9 mouse cellular contexts compared by ENCODE assay signal in genomic region chr6:83350172-83350571, GRCm38 (mm10). TPM values are rescaled to one million over a fixed set of nuclear protein-coding genes. Genes with fewer than 3 reads are reported as not detected.
DNase-seq lines count a peak whose midpoint lies in the region; ATAC-seq and TF ChIP-seq lines count a peak whose summit lies in the region.
"Had no signal": no experiment of that assay in that cellular context is flagged by ENCODE, and none has a peak within 500 bp of the region (broad histone marks: within the 10 kb centered on the region; RNA-seq: fewer than 3 reads in every experiment).

No protein-coding gene starts in this region.

- intact Hi-C loops in heart, postnatal 36 days (cut with DNase I), result no loop called here

- in situ Hi-C loops in ES-E14 (cut with MboI; ENCODE audit: low sequenced_read_pairs in 2 of 2, unreplicated experiment in 2 of 2), result loop anchor here in 1 of 2 experiments (10.0 kb wide), 1 partner anchor 145 kb away; no protein-coding TSS in a partner anchor

- H3K4me3 ChIP-seq in heart, embryonic 14.5 days (ENCODE audit: control insufficient read depth in 1 of 2, insufficient read depth in 1 of 2, low read depth in 1 of 2, low read length in 2 of 2), result peak overlapping the region; percentile 80 to 93
- H3K4me3 ChIP-seq in ES-E14 (ENCODE audit: insufficient read depth in 1 of 2, low read depth in 1 of 2, low read length in 2 of 2, poor library complexity in 1 of 2, severe bottlenecking in 1 of 2), result peak overlapping the region; percentile 84 to 89
- H3K4me3 ChIP-seq in forebrain, embryonic 14.5 days (ENCODE audit: low read depth, low read length), result peak overlapping the region; percentile 83
- H3K4me3 ChIP-seq in liver, embryonic 16.5 days (ENCODE audit: low read depth, low read length), result peak overlapping the region; percentile 92

- no peaks in the 10 kb centered on the region for H3K27me3 ChIP-seq in heart, embryonic 14.5 days (ENCODE audit: control insufficient read depth, insufficient read depth, low read length)
- no peaks in the 10 kb centered on the region for H3K27me3 ChIP-seq in forebrain, embryonic 14.5 days (replicated peaks; ENCODE audit: control insufficient read depth, insufficient read depth, low read length)
- no peaks in the 10 kb centered on the region for H3K27me3 ChIP-seq in liver, embryonic 16.5 days (ENCODE audit: control insufficient read depth, insufficient read depth, low read depth, low read length)
- H3K27me3 ChIP-seq: Patski had no signal

- 78% methylated on average over 7 of the region's 7 CpGs for WGBS in heart, embryonic 14.5 days
- WGBS in forebrain, embryonic 14.5 days, result 83% methylated on average over 7 of the region's 7 CpGs
- WGBS in liver, embryonic 16.5 days (ENCODE audit: insufficient replicate concordance), result 70% methylated on average over 7 of the region's 7 CpGs

- H3K9me3 ChIP-seq in heart, embryonic 14.5 days (ENCODE audit: control insufficient read depth, low read length), result no peaks in the 10 kb centered on the region
- H3K9me3 ChIP-seq in ES-E14 (ENCODE audit: control insufficient read depth, insufficient read depth, low read depth, low read length), result no peaks in the 10 kb centered on the region
- H3K9me3 ChIP-seq in forebrain, embryonic 14.5 days (replicated peaks; ENCODE audit: control insufficient read depth, low read length), result no peaks in the 10 kb centered on the region
- H3K9me3 ChIP-seq in liver, embryonic 16.5 days (replicated peaks; ENCODE audit: control insufficient read depth, low read length), result no peaks in the 10 kb centered on the region

- DNase-seq in heart, postnatal 36 days, result no peak
- no peak for DNase-seq in ES-E14 (ENCODE audit: low read depth, low spot score)
- DNase-seq in forebrain, embryonic 14.5 days (ENCODE audit: low spot score), result no peak
- DNase-seq in layer of hippocampus, postnatal 36 days, result no peak
- DNase-seq in embryo, embryonic 11 days, result no peak
- no peak for DNase-seq in embryo, embryonic 10.5 days (ENCODE audit: low spot score)

- H3K4me1 ChIP-seq in heart, embryonic 14.5 days (ENCODE audit: control insufficient read depth in 2 of 2, insufficient read depth in 2 of 2, low read length in 2 of 2), result peaks cover 7 to 12% of the 10 kb centered on the region in 2 experiments
- peaks cover 0 to 4% of the 10 kb centered on the region in 2 experiments; a peak in 1 of 4 replicates for H3K4me1 ChIP-seq in ES-E14 (ENCODE audit: control insufficient read depth in 2 of 2, insufficient read depth in 2 of 2, low read length in 2 of 2, poor library complexity in 1 of 2)
- 0 out of 2 replicates have a peak, but pooled peaks cover 4% of the 10 kb centered on the region for H3K4me1 ChIP-seq in forebrain, embryonic 14.5 days (ENCODE audit: control insufficient read depth, insufficient read depth, low read length)
- peaks cover 49% of the 10 kb centered on the region for H3K4me1 ChIP-seq in liver, embryonic 16.5 days (ENCODE audit: control insufficient read depth, low read depth, low read length)

- H3K27ac ChIP-seq in heart, embryonic 14.5 days (replicated peaks in 1 of 2; ENCODE audit: control insufficient read depth in 1 of 2, insufficient read depth in 1 of 2, low read depth in 2 of 2, low read length in 2 of 2), result 0 out of 4 replicates have a peak overlapping the region, but pooled peaks of 1 of the 2 experiments have one; percentile 53
- no peak overlapping the region for H3K27ac ChIP-seq in ES-E14 (ENCODE audit: insufficient read depth, low read depth, low read length, poor library complexity, severe bottlenecking)
- H3K27ac ChIP-seq in forebrain, embryonic 14.5 days (ENCODE audit: low read depth, low read length), result no peak overlapping the region
- peak overlapping the region; percentile 97 for H3K27ac ChIP-seq in liver, embryonic 16.5 days (ENCODE audit: low read length)

- peak overlapping the region; percentile 76 for H3K4me2 ChIP-seq in heart, embryonic 14.5 days (ENCODE audit: low read length)
- H3K4me2 ChIP-seq in forebrain, embryonic 14.5 days (ENCODE audit: low read length), result peak overlapping the region; percentile 60
- H3K4me2 ChIP-seq in liver, embryonic 16.5 days (ENCODE audit: low read depth, low read length), result peak overlapping the region; percentile 84

- ATAC-seq in heart, embryonic 14.5 days (ENCODE audit: insufficient number of reproducible peaks, insufficient read depth, low FRiP score, low read depth), result no peak
- no peak for ATAC-seq in forebrain, embryonic 14.5 days
- ATAC-seq in liver, embryonic 16.5 days (ENCODE audit: low read depth), result no peak

- peaks cover 36% of the 10 kb centered on the region for H3K36me3 ChIP-seq in heart, embryonic 14.5 days (ENCODE audit: control insufficient read depth, insufficient read depth, low read length)
- peaks cover 6% of the 10 kb centered on the region for H3K36me3 ChIP-seq in ES-E14 (ENCODE audit: control insufficient read depth, insufficient read depth, low read length, poor library complexity, severe bottlenecking)
- peaks cover 26% of the 10 kb centered on the region for H3K36me3 ChIP-seq in forebrain, embryonic 14.5 days (ENCODE audit: control insufficient read depth, insufficient read depth, low read length)
- H3K36me3 ChIP-seq in liver, embryonic 16.5 days (ENCODE audit: control insufficient read depth, insufficient read depth), result peaks cover 22% of the 10 kb centered on the region

- H3K9ac ChIP-seq in heart, embryonic 14.5 days (ENCODE audit: low read length), result peak overlapping the region; percentile 94
- peak overlapping the region; percentile 87; the same call in 1 of the 2 replicates for H3K9ac ChIP-seq in ES-E14 (ENCODE audit: insufficient read depth, low read depth, low read length, poor library complexity, severe bottlenecking)
- peak overlapping the region; percentile 96 for H3K9ac ChIP-seq in forebrain, embryonic 14.5 days (ENCODE audit: low read length)
- H3K9ac ChIP-seq in liver, embryonic 16.5 days (ENCODE audit: low read depth, low read length), result peak overlapping the region; percentile 98

TF ChIP-seq in ES-E14, 5 proteins besides CTCF, POLR2A, EP300 and RAD21:
- TF ChIP-seq ZNF384 (IDR thresholded peaks at IDR 0.05; ENCODE audit: low read depth, low read length) (no peak), CHD2 (IDR thresholded peaks at IDR 0.05; ENCODE audit: low read depth, low read length) (no peak), ZC3H11A (IDR thresholded peaks at IDR 0.05; ENCODE audit: borderline replicate concordance, low read depth, low read length) (no peak), HCFC1 (IDR thresholded peaks at IDR 0.05; ENCODE audit: borderline replicate concordance, insufficient read depth, low read length) (no peak), MAFK (IDR thresholded peaks at IDR 0.05; ENCODE audit: insufficient read depth, low read depth, low read length) (no peak)

RNA-seq across cellular contexts. Expression of gene Bola3, which starts 1.2 kb away (rescaled TPM):
- polyA plus RNA-seq in heart, embryonic 14.5 days (2014; fragmentation: Nextera tagmentation; extraction: Ambion mirVana), result 297 and 314 TPM in 2 replicates
- total RNA-seq in heart, postnatal 36 days (2021), result 100 to 1,000 TPM; 329 to 387 TPM
- 13.1 and 24.5 TPM in 2 replicates for total RNA-seq in ES-E14 (2012; rRNA removed)
- polyA plus RNA-seq in forebrain, embryonic 14.5 days (2014; fragmentation: Nextera tagmentation; extraction: Ambion mirVana), result 66.7 and 93.2 TPM in 2 replicates
- 196 and 234 TPM in 2 replicates for polyA plus RNA-seq in liver, embryonic 16.5 days (2015; fragmentation: Nextera tagmentation; extraction: Ambion mirVana)
- total RNA-seq in layer of hippocampus, postnatal 36 days (2021), result 10 to 100 TPM; 51.1 to 55.5 TPM

RNA-seq across cellular contexts. Expression of gene Mob1a, which starts 24.4 kb away (rescaled TPM):
- 34.9 and 36.2 TPM in 2 replicates for polyA plus RNA-seq in heart, embryonic 14.5 days (2014; fragmentation: Nextera tagmentation; extraction: Ambion mirVana)
- 10 to 100 TPM; 22.9 to 24.9 TPM for total RNA-seq in heart, postnatal 36 days (2021)
- total RNA-seq in ES-E14 (2012; rRNA removed), result 32.9 and 53.4 TPM in 2 replicates
- 34.5 and 37.6 TPM in 2 replicates for polyA plus RNA-seq in forebrain, embryonic 14.5 days (2014; fragmentation: Nextera tagmentation; extraction: Ambion mirVana)
- polyA plus RNA-seq in liver, embryonic 16.5 days (2015; fragmentation: Nextera tagmentation; extraction: Ambion mirVana), result 31.5 and 32.0 TPM in 2 replicates
- total RNA-seq in layer of hippocampus, postnatal 36 days (2021), result 10 to 100 TPM; 21.6 to 21.7 TPM

RNA-seq across cellular contexts. Expression of gene Mthfd2, which starts 24.5 kb away (rescaled TPM):
- 23.2 and 24.1 TPM in 2 replicates for polyA plus RNA-seq in heart, embryonic 14.5 days (2014; fragmentation: Nextera tagmentation; extraction: Ambion mirVana)
- 1 to 10 TPM; 2.2 to 3.0 TPM for total RNA-seq in heart, postnatal 36 days (2021)
- 73.0 and 80.4 TPM in 2 replicates for total RNA-seq in ES-E14 (2012; rRNA removed)
- 25.3 and 27.2 TPM in 2 replicates for polyA plus RNA-seq in forebrain, embryonic 14.5 days (2014; fragmentation: Nextera tagmentation; extraction: Ambion mirVana)
- 59.6 and 64.3 TPM in 2 replicates for polyA plus RNA-seq in liver, embryonic 16.5 days (2015; fragmentation: Nextera tagmentation; extraction: Ambion mirVana)
- 1 to 10 TPM; 6.1 to 6.7 TPM for total RNA-seq in layer of hippocampus, postnatal 36 days (2021)

Comparison
In these comparisons a context has a peak if more than half of its experiments do, and no peak if none do; other contexts are left out.
1. RNA of gene Bola3, which starts 1.2 kb away (total RNA-seq): 329 to 387 TPM in heart, postnatal 36 days; 51.1 to 55.5 TPM in layer of hippocampus, postnatal 36 days and 13.1 to 24.5 TPM in ES-E14; every median in the first group is over 4 times any median in the second.
2. Peak in every context shown above with its lines, with median percentiles within 50 percentile points of each other: H3K4me2 ChIP-seq, H3K4me3 ChIP-seq and H3K9ac ChIP-seq.